In genomic region chr5:43138931-43139486, GRCm38 (mm10) we compare ENCODE assay signal across 19 mouse cellular contexts.
"Had no signal": no experiment of that assay in that cellular context is flagged by ENCODE, and none has a peak within 500 bp of the region (broad histone marks: within the 10 kb centered on the region; RNA-seq: fewer than 3 reads in every experiment).

No protein-coding gene starts in this region.

- H3K27me3 ChIP-seq: liver, embryonic 15.5 days; lung, embryonic 15.5 days; midbrain, embryonic 13.5 days; midbrain, embryonic 15.5 days; neural tube, embryonic 12.5 days; stomach, embryonic 15.5 days had no signal

- H3K4me1 ChIP-seq: liver, embryonic 15.5 days; lung, embryonic 15.5 days; midbrain, embryonic 13.5 days; midbrain, embryonic 15.5 days; neural tube, embryonic 12.5 days; stomach, embryonic 15.5 days had no signal

- ATAC-seq: liver, postnatal 0 days; lung, postnatal 0 days; midbrain, embryonic 13.5 days; midbrain, embryonic 15.5 days had no signal

- DNase-seq: liver, postnatal 0 days; lung, adult 2 months; lung, postnatal 14 days; lung, postnatal 36 days; right cerebral cortex, postnatal 14 days; thymus, adult 2 months; thymus, postnatal 25 days; thymus, postnatal 4 days had no signal

- H3K9ac ChIP-seq: liver, embryonic 15.5 days; liver, postnatal 0 days; lung, embryonic 15.5 days; midbrain, embryonic 13.5 days; midbrain, embryonic 15.5 days; neural tube, embryonic 12.5 days; stomach, embryonic 15.5 days had no signal

- H3K4me2 ChIP-seq: liver, embryonic 15.5 days; lung, embryonic 15.5 days; midbrain, embryonic 11.5 days; midbrain, embryonic 13.5 days; midbrain, embryonic 15.5 days; neural tube, embryonic 12.5 days; stomach, embryonic 15.5 days had no signal

- H3K9me3 ChIP-seq: liver, embryonic 15.5 days; lung, embryonic 15.5 days; megakaryocyte, embryonic 14.5 days; midbrain, embryonic 13.5 days; midbrain, embryonic 15.5 days; neural tube, embryonic 12.5 days; stomach, embryonic 15.5 days had no signal

- H3K4me3 ChIP-seq: liver, embryonic 15.5 days; lung, embryonic 15.5 days; megakaryocyte, embryonic 14.5 days; midbrain, embryonic 13.5 days; midbrain, embryonic 15.5 days; neural tube, embryonic 12.5 days; stomach, embryonic 15.5 days had no signal

- H3K27ac ChIP-seq: liver, embryonic 15.5 days; lung, embryonic 15.5 days; macrophage; midbrain, embryonic 13.5 days; midbrain, embryonic 15.5 days; neural tube, embryonic 12.5 days; stomach, embryonic 15.5 days; stomach, postnatal 0 days had no signal

- H3K36me3 ChIP-seq: liver, embryonic 15.5 days; lung, embryonic 15.5 days; midbrain, embryonic 13.5 days; midbrain, embryonic 15.5 days; neural tube, embryonic 12.5 days; stomach, embryonic 15.5 days had no signal
